Mouse (Mus musculus) NIH3T3 (cell line): ENCODE measurements at regions not wholly inside any gene's neighbourhood (a gene's known extent, or its start where the extent isn't known, plus 50 kb on each side); places are given as distances from the start of the nearest gene placed in this dataset.
A peak's percentile ranks its signal among the peaks of the same experiment; 100 is the strongest.

ENCODE experiments used
- DNase-seq: peaks from one replicate; pipeline ENCODE4 v3.0.0-alpha.2; 2012; ENCODE audit warnings: low read depth

GRCm38 (mm10) chr13:59393231-59393938 lies 191.6 kb downstream of the Agtpbp1 start:
- DNase-seq: no peak

GRCm38 (mm10) chr13:59392828-59393227 lies 192.2 kb downstream of the Agtpbp1 start:
- no peak for DNase-seq

GRCm38 (mm10) chr13:59387627-59388325 lies 197.3 kb downstream of the Agtpbp1 start:
- no peak for DNase-seq

- DNase-seq: no peak
Observed at GRCm38 (mm10) chr13:59386935-59387540, 198.0 kb downstream of the Agtpbp1 start.

GRCm38 (mm10) chr13:59385824-59386223 lies 199.2 kb downstream of the Agtpbp1 start:
- no peak for DNase-seq

GRCm38 (mm10) chr13:59370141-59370816 lies 214.7 kb downstream of the Agtpbp1 start:
- DNase-seq: no peak

- DNase-seq: no peak
Observed at GRCm38 (mm10) chr13:59368550-59369449, 216.2 kb downstream of the Agtpbp1 start.

GRCm38 (mm10) chr13:59365460-59365859 lies 219.6 kb downstream of the Agtpbp1 start:
- peak; percentile 70 for DNase-seq

GRCm38 (mm10) chr13:59363428-59363827 lies 221.6 kb downstream of the Agtpbp1 start:
- DNase-seq: peak; percentile 1

- DNase-seq: no peak
Observed at GRCm38 (mm10) chr13:59361323-59361722, 223.7 kb downstream of the Agtpbp1 start.

- no peak for DNase-seq
Observed at GRCm38 (mm10) chr13:59360026-59360425, 225.0 kb downstream of the Agtpbp1 start.

GRCm38 (mm10) chr13:59358421-59358820 lies 226.6 kb downstream of the Agtpbp1 start:
- no peak for DNase-seq

GRCm38 (mm10) chr13:59351461-59351860 lies 233.6 kb downstream of the Agtpbp1 start:
- DNase-seq: peak; percentile 3

- DNase-seq: no peak
Observed at GRCm38 (mm10) chr13:59350613-59351150, 234.3 kb downstream of the Agtpbp1 start.

- DNase-seq: no peak
Observed at GRCm38 (mm10) chr13:59348510-59348909, 236.5 kb downstream of the Agtpbp1 start.

GRCm38 (mm10) chr13:59341871-59342270 lies 243.2 kb downstream of the Agtpbp1 start:
- no peak for DNase-seq

- no peak for DNase-seq
Observed at GRCm38 (mm10) chr13:59338436-59338835, 246.6 kb downstream of the Agtpbp1 start.

- no peak for DNase-seq
Observed at GRCm38 (mm10) chr13:59323933-59324332, 261.1 kb downstream of the Agtpbp1 start.

GRCm38 (mm10) chr13:59323441-59323840 lies 261.6 kb downstream of the Agtpbp1 start:
- DNase-seq: peak; percentile 29

GRCm38 (mm10) chr13:59320261-59320660 lies 264.8 kb downstream of the Agtpbp1 start:
- DNase-seq: no peak

GRCm38 (mm10) chr13:59317458-59318005 lies 267.5 kb downstream of the Agtpbp1 start:
- DNase-seq: no peak
